Mouse (Mus musculus): Measurements from ENCODE around the gene Prr29. TPM values are rescaled to one million over a fixed set of nuclear protein-coding genes. Genes with fewer than 3 reads are reported as not detected.
"Not testable (repeated sequence)": the region's sequence is repeated elsewhere in the genome, so short reads cannot be mapped to it uniquely, and the experiment has no call there.

Gene Prr29
- total RNA-seq (2021), result under 1 TPM; 0.81 to 0.92 TPM

- no peak for DNase-seq
- intact Hi-C loops (cut with DNase I), result no loop called here
These were observed at the start of gene Prr29 for GRCm38 (mm10) chr11:106365366-106365765. TSS of gene Prr29 (plus strand) at chr11:106365472.

- intact Hi-C loops (cut with DNase I), result no loop called here
- DNase-seq, result no peak
These were observed 48.9 kb upstream of the Prr29 start for GRCm38 (mm10) chr11:106316416-106316815.

GRCm38 (mm10) chr11:106317801-106318200, 47.5 kb upstream of the Prr29 start:
- DNase-seq, result no peak
- intact Hi-C loops (cut with DNase I), result no loop called here

- intact Hi-C loops (cut with DNase I), result no loop called here
- DNase-seq, result no peak
These were observed 46.6 kb upstream of the Prr29 start for GRCm38 (mm10) chr11:106318406-106319366.

- no peak for DNase-seq
- intact Hi-C loops (cut with DNase I), result loop anchor here (1.0 kb wide), 1 partner anchor 23 kb away; no protein-coding TSS in a partner anchor
These were observed 40.4 kb upstream of the Prr29 start for GRCm38 (mm10) chr11:106324858-106325257.

GRCm38 (mm10) chr11:106325566-106326206, 39.6 kb upstream of the Prr29 start:
- DNase-seq, result peak; percentile 56 to 61
- intact Hi-C loops (cut with DNase I), result loop anchor here (1.0 to 2.0 kb wide), 2 partner anchors 23 to 41 kb away; no protein-coding TSS in a partner anchor

GRCm38 (mm10) chr11:106326475-106326874, 38.8 kb upstream of the Prr29 start:
- no peak for DNase-seq
- intact Hi-C loops (cut with DNase I), result loop anchor here (2.0 kb wide), 1 partner anchor 40 kb away; no protein-coding TSS in a partner anchor

- intact Hi-C loops (cut with DNase I), result loop anchor here (2.0 kb wide), 1 partner anchor 64 kb away; no protein-coding TSS in a partner anchor
- no peak for DNase-seq
These were observed 36.8 kb upstream of the Prr29 start for GRCm38 (mm10) chr11:106328521-106328920.

- no peak for DNase-seq
- intact Hi-C loops (cut with DNase I), result loop anchor here (2.0 kb wide), 1 partner anchor 64 kb away; no protein-coding TSS in a partner anchor
These were observed 36.1 kb upstream of the Prr29 start for GRCm38 (mm10) chr11:106329128-106329527.

GRCm38 (mm10) chr11:106329682-106330081, 35.6 kb upstream of the Prr29 start:
- DNase-seq, result peak in 1 of 2 experiments; percentile 27
- intact Hi-C loops (cut with DNase I), result loop anchor here (2.0 kb wide), 1 partner anchor 63 kb away; no protein-coding TSS in a partner anchor

- intact Hi-C loops (cut with DNase I), result no loop called here
- peak in 1 of 2 experiments; percentile 28 for DNase-seq
These were observed 32.8 kb upstream of the Prr29 start for GRCm38 (mm10) chr11:106332458-106332857.

GRCm38 (mm10) chr11:106334066-106334465, 31.2 kb upstream of the Prr29 start:
- DNase-seq, result no peak
- intact Hi-C loops (cut with DNase I), result no loop called here

- intact Hi-C loops (cut with DNase I), result no loop called here
These were observed 27.2 kb upstream of the Prr29 start for GRCm38 (mm10) chr11:106338029-106338428.

GRCm38 (mm10) chr11:106338870-106339269, 26.4 kb upstream of the Prr29 start:
- intact Hi-C loops (cut with DNase I), result no loop called here
- DNase-seq, result no peak

More at GRCm38 (mm10) chr11:106338029-106338428, 27.2 kb upstream of the Prr29 start:
- no peak for DNase-seq

GRCm38 (mm10) chr11:106339323-106339722, 25.9 kb upstream of the Prr29 start:
- intact Hi-C loops (cut with DNase I); DNase-seq: not testable (repeated sequence)

- no peak for DNase-seq
These were observed 24.2 kb upstream of the Prr29 start for GRCm38 (mm10) chr11:106340990-106341520.

GRCm38 (mm10) chr11:106344910-106345309, 20.4 kb upstream of the Prr29 start:
- intact Hi-C loops (cut with DNase I), result no loop called here

More at GRCm38 (mm10) chr11:106340990-106341520, 24.2 kb upstream of the Prr29 start:
- intact Hi-C loops (cut with DNase I), result no loop called here

GRCm38 (mm10) chr11:106349772-106350171, 15.5 kb upstream of the Prr29 start:
- DNase-seq, result no peak
- intact Hi-C loops (cut with DNase I), result no loop called here

More at GRCm38 (mm10) chr11:106344910-106345309, 20.4 kb upstream of the Prr29 start:
- no peak for DNase-seq

- DNase-seq, result no peak
- intact Hi-C loops (cut with DNase I), result no loop called here
These were observed 14.4 kb upstream of the Prr29 start for GRCm38 (mm10) chr11:106350853-106351252.

GRCm38 (mm10) chr11:106351253-106351652, 14.0 kb upstream of the Prr29 start:
- intact Hi-C loops (cut with DNase I), result no loop called here
- no peak for DNase-seq

- DNase-seq, result no peak
- intact Hi-C loops (cut with DNase I), result no loop called here
These were observed 13.3 kb upstream of the Prr29 start for GRCm38 (mm10) chr11:106351941-106352340.

Measured in heart, postnatal 36 days (tissue).